Mouse (Mus musculus) 3134 (cell line): Measurements from ENCODE around the gene St6galnac3.

Experiments used
- DNase-seq: peaks from one replicate; pipeline ENCODE4 v3.0.0-alpha.2; 2011; ENCODE audit warnings: low spot score; ENCODE audit not compliant: insufficient read length; ENCODE audit errors: extremely low read depth

Gene St6galnac3

DNA sequence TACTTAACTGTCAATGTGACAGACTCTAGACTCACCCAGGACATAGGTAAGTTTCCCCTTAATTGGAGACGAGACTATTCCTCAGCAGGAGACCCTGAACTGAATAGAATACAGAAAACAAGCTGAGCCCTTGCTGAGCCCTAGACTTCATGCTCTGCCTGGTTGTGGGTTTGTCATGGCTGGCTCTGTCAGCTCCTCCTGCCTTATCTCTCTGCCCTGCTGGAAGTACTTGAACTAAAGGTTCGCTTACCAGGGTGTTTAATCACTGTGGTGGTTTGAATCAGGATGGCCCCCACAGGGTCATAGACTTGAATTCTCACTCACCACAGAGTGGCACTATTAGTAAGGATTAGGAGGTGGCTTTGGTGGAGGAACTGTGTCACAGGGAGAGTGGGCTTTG lies 125.8 kb downstream of the St6galnac3 start:
- no peak for DNase-seq

DNA sequence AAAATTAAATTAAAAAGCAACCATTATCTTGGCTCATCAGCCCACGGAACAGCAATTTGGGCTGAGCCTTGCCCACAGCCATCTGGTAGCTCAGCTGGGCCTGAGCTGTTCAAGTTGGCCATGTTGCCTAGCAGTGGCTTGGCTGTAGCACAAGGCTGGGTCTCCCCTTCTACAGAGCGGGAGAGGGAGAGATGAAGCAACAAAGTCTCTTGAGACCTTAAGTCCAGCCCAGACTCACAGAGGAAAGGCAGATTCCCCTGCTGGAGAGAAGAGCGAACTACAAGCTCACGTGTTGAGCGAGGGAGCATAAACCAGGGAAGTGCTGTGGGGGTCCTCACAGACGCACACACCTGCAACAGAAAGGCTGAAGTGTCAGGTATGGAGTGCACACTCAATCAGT lies 126.3 kb downstream of the St6galnac3 start:
- no peak for DNase-seq

DNA sequence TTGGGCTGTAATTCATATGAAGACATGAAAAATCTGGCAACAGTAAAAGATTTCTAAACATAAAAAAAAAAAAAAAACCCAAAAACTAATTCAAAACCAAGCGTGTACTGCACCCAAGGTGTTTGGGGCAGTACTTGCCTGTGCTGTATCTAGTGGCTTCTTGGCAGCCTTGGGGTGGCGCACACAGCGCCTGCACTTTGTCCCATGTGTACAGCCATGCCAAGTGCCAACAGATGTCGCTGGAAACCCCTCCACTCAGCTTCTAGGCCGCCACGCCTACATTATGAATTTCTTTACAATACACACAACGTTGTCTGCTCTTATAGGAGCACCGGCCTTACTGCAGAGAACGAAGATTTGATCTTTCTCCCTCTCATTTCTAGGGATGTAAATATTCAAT lies 130.4 kb downstream of the St6galnac3 start:
- DNase-seq: no peak

DNA sequence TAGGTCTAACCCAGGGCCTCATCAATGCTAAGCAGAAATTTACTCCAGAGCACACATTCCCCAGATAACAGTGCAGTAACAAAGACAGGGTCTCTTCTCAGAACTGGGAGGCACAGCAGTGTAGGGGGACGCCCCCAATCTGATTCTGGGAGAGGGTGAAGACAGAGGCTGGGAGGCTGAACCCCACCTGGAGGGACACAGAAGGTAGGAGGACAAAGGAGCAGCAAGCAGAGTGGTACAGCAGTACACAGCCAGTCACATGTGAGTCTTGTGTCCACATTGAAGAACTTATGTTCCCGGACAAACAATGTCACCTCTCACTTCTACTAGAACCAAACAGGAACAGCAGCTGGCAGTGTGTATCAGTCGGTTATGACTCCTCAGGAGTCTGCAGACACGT lies 131.0 kb downstream of the St6galnac3 start:
- DNase-seq: no peak

DNA sequence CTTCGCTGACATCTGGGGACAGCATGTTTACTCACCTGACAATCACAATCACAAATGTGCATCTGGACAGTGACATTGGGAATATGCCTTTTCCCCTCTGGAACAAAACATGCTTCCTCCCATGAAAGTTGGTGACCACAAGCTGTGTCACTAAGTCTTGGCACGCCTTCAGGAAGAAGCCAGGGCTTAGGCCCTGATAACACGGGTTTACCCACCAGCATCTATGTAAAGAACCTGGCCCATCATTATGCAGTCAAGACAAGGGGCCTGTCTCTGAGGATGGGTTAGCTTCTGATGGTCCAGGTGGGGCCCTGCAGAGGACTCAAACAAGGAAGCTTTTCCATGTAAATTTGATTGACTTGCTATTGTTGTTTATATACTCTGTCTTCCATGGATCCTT lies 131.9 kb downstream of the St6galnac3 start:
- no peak for DNase-seq

DNA sequence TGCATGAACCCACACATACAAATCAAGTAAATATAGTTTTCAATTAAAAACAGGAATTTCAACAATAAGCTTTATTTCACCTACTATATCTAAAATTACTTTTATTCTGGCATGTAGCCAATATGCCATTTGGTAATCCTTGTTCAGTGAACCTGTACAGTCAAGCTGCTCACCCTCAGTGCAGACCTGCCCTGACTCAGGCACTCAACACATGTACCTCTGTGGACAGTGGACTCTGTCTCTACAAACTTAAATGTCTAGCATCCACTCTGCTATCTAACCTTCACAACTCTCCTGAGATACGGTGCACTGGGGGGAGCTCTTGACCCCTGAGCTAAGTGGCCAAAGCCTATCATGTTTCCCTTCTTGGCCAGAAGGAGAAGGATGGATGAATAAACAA lies 137.4 kb downstream of the St6galnac3 start:
- DNase-seq: no peak

DNA sequence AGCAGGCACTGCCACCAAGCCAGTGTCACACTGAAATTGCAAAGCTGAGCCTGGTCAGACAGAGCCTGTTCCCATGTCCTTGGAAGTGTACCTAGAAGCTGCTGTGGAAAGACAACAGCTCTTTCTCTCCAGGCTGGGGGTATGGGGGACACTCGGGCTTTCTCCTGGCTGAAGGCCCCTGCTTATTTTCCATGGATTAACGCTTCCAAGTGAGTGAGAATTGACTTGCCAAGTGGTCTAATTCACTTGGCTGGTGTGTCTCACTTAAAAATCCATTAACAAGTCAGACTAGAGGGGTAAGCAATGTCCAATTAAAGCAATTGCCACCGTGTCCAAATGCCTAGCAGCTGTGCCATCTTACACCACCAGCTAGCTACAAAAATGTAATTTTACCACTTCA lies 140.1 kb downstream of the St6galnac3 start:
- no peak for DNase-seq

DNA sequence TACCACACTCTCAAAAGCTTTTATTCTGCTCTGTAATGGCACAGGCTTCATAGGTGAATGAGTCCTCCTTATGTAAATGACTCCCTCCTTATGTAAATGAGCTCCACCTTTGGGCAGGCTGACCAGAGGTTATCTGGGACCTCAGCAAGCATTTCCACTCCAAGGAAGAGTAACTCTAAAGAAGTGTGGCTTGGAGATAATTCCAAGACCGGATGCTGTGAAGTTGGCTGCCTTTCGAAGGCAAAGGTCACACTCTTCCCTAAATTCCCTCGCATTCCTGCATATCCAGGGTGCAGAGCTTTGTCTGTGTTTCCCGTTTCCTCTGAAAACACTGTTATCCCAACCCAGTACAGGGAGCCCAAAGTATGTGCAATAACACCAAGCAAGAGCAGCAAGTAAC lies 142.9 kb downstream of the St6galnac3 start:
- DNase-seq: no peak

DNA sequence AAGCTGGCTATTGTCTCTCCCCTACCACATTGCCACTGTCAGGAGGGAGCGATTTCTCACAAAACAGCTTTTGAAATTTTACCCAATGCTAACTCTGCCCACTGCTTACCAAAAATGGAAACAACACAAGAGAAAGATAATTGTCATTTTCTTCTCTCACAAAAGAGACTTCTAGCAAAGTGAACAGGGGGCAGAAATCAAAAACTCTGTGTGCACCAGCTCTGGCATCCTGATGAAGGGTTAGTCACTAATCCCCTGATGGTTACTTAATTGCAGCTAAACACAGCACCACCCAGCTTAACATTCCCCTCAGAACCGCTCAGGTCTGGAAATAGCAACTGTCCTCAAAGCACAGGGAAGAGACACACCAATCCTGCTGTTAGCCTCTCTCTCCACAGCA lies 144.3 kb downstream of the St6galnac3 start:
- DNase-seq: no peak

DNA sequence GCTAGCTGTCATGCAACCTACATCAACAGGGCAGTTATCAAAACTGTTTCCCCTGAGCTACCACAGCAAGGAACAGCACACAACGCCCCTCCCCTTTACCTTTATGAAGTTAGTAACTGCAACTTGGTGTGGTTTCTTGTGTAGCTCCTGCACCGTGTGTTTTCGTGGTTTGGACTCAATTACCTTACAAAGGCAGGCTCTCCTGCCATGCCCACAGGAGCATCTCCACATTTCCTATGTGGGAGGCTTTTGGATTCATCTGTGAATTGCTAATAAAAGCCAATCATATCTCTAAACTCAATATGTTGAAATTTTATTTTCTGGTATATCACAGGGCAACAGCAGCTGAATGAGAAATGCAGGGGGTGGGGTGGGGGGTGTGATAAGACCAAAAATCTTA lies 144.8 kb downstream of the St6galnac3 start:
- no peak for DNase-seq

DNA sequence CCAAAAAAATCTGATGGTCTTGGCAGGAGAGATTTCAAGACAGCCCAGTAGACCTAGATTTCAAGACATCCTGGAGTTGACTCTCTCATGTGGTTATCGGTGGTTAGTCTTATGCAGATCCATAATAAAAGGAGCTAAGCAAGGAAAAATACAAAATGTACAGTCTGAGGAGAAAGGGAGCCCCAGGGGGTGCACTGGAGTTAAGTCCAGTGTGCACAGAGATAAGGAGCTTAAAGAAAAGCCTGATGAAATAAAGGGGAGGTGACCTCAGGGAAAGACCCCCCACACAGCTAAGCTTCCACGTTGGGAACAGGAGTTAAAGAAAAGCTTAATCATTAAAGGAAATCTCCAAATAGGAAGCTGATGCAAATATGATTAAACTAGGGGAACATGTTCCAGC lies 147.7 kb downstream of the St6galnac3 start:
- DNase-seq: no peak

DNA sequence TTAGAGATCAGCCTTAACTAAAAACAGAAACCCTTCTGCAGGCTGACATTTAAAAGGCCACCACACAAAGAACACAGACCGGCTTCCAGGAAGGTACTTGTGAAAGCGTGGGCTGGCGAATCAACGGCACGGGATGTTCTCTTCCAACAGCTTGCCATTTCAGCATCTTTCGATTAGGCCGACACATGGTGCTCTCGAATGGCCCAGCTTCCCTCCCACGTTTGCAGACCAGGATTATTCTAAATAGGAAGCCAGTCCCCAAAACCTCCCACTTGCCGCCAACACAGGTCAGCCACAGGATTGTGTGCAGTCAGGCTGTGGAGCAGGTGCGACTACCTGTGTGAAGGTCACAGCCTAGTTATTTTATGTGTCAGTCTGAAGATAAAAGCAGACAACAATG lies 153.8 kb downstream of the St6galnac3 start:
- DNase-seq: no peak

DNA sequence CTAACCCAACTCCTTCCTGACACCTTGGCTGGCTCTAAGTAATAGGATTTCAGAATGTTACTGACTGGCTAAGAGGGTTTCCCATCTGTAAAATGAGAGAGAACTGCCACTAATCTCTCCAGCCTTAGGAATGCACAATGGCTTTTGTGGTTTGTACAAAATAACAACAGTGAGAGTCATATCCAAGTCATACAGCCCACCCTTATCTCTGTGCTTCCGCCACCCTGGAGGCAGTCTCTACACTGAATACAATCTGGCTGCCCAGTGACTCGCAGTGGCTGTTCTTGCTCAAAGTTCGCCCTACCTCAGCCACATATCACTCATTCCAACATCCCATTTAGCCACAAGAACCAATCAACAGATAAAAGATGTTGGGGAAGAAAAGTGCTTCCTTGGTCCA lies 156.2 kb downstream of the St6galnac3 start:
- no peak for DNase-seq

DNA sequence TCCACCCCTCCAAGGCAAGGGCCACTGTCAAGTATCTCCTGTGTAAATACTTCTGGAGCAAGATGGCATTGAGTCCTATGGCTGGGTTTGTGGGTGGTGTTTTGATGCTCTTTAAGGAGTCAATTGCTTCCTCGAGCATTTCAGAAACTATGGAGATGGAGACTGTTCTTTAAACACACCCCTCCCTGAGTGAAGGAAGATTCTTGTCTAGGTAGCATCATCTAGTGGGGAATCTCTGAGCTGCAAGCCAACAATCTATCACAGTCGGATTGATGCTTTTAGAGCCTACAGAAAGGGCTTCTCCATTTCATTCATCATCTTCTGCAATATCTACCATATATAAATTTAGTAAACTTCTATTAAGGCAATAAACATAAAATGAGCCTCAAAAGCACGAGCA lies 157.1 kb downstream of the St6galnac3 start:
- no peak for DNase-seq

DNA sequence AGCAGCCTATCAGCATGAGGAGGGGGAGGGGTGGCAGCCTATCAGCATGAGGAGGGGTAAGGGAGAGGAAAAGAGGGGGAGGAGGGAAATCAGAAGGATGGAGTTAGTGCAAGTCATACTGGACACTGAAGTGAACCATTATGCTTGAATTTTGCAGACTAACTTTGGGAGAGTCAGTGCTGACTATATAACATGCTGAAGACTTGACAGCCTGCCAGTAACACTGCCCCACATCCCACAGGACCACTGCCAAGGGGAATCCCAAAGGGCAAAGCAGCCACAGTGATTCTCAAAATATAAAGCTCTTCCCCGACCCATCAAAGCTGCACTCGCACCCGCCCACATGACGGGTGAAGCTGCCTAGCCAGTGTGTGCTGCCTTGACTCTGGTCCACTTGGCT lies 157.5 kb downstream of the St6galnac3 start:
- peak; percentile 26 for DNase-seq

DNA sequence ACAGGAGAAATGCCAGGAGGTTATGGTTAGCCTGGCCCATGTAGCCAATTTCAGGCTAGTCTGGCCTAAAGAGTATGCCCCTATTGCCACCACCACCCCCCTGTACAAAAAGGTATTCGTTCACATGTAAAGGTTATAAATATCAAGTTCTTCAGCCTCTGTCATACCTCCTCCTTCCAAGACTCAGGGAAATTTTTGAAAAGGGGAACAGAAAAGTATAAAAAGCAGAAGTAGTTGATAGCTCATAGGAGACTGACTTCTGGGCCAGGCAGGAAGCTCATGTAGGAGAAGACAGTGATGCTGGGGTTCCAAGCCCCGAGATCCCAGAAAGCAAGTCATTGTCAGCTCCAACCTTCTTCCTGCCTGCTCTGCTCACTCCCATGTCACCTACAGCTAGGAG lies 158.9 kb downstream of the St6galnac3 start:
- no peak for DNase-seq

DNA sequence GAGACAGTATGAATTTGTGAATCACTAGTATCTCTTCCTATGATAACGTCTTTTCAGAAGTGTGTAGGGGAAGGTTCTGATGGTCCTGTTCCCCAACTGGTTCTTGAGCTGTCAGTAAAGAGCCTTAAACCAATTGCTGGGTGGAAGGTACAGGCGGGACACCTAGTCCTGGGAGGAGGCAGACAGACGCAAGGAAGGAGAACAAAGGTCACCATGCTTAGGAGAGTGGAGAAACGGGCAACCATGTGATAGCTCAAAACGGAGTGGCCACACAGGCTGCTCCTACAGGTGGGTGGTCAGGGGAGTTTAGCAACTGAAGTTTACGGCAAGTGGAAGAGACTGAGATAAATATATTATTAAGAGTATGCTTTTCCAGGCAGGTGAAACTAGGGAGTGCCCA lies 164.1 kb downstream of the St6galnac3 start:
- DNase-seq: no peak

DNA sequence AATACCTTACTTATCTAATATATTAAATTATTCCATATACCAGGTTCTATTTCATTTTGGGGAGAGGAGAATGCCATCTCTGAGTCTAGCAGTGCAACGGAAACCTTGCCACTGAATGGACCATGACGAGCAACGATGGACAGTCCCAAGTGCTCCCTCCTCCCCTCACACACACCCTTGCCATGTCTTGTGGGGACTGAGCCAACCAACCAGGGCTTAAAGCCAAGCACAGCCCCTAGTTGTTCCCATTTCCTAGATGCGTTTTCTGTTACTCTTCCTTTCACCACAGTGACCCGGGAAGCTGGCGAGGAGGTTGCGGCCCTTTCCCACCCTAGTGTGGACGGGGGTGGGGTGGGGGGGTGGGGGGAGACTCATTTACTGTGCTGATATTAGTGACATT lies 165.4 kb downstream of the St6galnac3 start:
- no peak for DNase-seq

DNA sequence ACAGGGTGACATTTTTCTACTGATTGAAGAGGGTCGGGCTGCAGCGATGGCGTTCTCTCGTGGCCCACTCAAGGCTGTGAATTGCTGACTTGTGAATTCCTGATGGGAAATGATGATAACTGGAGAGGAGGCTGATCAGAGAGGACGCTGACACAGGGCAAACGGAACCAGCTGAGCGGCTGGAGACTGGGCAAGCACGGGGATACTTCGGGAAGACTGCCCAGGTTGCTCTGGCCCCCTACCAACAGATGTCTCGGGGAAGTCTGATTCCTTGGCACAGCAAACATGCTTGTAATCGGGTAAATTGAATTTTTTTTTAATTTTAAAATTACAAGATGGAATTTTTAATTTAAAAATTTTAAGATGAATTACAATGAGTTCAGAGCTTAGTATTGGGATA lies 168.4 kb downstream of the St6galnac3 start:
- no peak for DNase-seq

DNA sequence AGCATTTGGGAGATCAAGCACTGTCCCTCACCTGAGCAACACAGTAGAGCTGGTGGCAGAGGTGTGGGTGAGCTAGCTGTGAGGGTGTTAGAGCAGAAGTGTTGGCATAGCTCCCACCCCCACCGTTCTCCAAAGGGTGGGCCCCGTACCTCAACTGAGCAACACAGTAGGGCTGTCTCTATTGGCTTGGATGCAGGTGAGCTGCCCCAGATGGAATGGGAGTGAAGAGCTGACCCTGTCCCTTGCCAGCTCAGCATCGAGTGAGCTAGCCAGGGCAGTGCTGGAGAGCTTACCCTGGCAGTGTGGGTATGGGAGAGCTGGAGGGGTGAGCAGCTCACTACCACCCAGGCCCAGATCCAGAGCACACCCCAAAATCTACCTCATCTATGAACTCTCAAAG lies 171.3 kb downstream of the St6galnac3 start:
- no peak for DNase-seq

DNA sequence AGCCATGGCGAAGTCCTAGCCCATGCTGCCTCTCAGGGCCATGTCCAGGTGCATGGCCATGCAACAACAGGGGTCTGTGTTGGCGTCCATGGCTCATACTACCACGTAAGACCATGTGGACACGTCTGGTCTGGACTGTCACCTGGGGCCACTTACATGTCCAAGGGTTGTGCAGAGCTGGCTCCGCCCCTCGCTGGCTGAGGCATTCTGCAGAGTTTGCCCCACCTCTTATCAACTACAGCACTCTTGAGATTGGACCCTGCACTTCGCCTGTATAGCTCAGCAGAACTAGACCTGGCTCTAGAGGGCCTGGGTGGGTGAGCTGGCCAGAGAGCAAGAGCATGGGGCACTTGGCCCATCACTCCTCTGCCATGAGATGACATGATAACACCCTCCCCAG lies 171.7 kb downstream of the St6galnac3 start:
- DNase-seq: no peak

DNA sequence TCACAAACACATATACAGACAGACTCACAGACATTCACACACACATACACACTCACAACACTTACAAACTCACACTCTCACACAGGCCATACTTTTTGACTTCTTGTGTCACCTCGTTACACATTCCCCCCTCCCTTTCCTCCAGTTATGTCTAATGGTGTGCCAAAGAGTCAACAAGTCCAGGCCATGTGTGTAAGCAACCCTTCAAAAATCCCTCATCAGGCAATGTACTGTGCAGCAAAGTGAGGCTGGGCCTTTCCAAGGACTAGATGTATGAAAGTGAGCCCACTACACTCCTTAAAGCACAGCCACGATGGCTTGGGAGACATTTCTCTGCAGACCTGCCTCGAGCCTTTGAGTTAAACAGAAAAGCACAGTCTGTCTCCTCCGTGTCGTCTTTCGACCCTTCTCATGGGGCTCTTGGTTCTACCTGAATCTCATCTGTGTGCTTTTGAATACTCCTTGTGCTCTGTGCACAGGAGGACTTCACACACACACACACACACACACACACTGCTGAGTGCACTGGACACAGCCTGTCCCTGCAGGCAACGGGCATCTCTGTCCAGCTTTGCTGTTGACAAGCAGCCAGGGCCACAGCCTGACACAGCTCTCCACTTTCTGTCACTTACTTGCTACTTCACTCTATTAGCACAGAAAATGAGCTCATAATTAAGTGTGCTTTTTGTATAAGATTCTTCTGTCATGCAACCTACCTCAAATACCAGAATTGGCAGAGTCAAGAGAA lies 177.9 kb downstream of the St6galnac3 start:
- DNase-seq: no peak

DNA sequence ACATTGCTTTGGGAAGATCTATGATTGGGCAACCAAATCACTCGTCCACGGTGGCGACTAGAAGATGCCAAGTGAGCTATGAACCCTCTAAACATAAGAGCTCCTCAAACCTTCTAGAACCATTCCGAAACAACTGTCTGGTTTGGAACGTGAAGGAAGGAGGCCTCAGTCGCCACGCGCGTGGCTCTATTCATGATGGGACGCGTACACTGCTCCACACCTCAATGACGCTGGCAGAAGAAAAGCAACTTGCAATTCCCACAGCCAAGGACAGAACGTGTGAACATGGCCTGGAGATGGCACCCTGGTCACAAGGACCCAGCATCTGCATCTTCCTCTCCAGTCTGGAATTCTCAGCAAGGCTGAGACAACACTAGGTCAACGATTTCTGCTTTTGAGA lies 185.1 kb downstream of the St6galnac3 start:
- no peak for DNase-seq
